Mouse (Mus musculus) lung, postnatal 0 days (tissue): ENCODE measurements around the gene Top1. TPM values are rescaled to one million over a fixed set of nuclear protein-coding genes. Genes with fewer than 3 reads are reported as not detected.
A peak's percentile ranks its signal among the peaks of the same experiment; 100 is the strongest.

Experiments
- ATAC-seq: fragments of 200-750 bp; cut with Nextera tagmentation; 2 replicates; pipeline ENCODE4 v1.8.0; 2017; ENCODE audit warnings: moderate library complexity
- DNase-seq: peaks from one replicate; pipeline ENCODE4 v3.0.0-alpha.2; 2016; ENCODE audit warnings: low spot score
- H3K27ac ChIP-seq: fragments of 300-500 bp; sonication (generic); 2 replicates; pipeline ENCODE4 v1.5.1; 2014; ENCODE audit warnings: antibody characterized with exemption, mild to moderate bottlenecking, low read length, mixed read lengths
- H3K27me3 ChIP-seq: fragments of 300-500 bp; sonication (generic); replicated peaks from 2 replicates; pipeline ENCODE4 v1.6.1; 2014; ENCODE audit warnings: low read length, mixed read lengths; ENCODE audit not compliant: insufficient read depth
- H3K36me3 ChIP-seq: fragments of 300-500 bp; sonication (generic); 2 replicates; pipeline ENCODE4 v1.6.1; 2014; ENCODE audit warnings: low read length, mixed read lengths; ENCODE audit not compliant: insufficient read depth
- H3K4me1 ChIP-seq: fragments of 300-500 bp; sonication (generic); 2 replicates; pipeline ENCODE4 v1.6.1; 2014; ENCODE audit warnings: antibody characterized with exemption, low read depth, low read length, mixed read lengths; ENCODE audit not compliant: insufficient read depth
- H3K4me2 ChIP-seq: fragments of 300-500 bp; sonication (generic); replicated peaks from 2 replicates; pipeline ENCODE4 v1.6.1; 2014; ENCODE audit warnings: low read depth, mild to moderate bottlenecking, low read length, moderate library complexity, mixed read lengths
- H3K4me3 ChIP-seq: fragments of 300-500 bp; sonication (generic); 2 replicates; pipeline ENCODE4 v1.5.1; 2014; ENCODE audit warnings: low read depth, low read length
- H3K9ac ChIP-seq: fragments of 300-500 bp; sonication (generic); replicated peaks from 2 replicates; pipeline ENCODE4 v1.6.1; 2014; ENCODE audit warnings: low read depth, mild to moderate bottlenecking
- H3K9me3 ChIP-seq: fragments of 300-500 bp; sonication (generic); 2 replicates; pipeline ENCODE4 v1.6.1; 2016; ENCODE audit warnings: low read length, mixed read lengths
- CTCF ChIP-seq: IDR thresholded peaks from 2 replicates; pipeline ENCODE4 v1.5.1; 2016; ENCODE audit warnings: antibody characterized with exemption, mild to moderate bottlenecking
- EP300 ChIP-seq: IDR thresholded peaks from 2 replicates; pipeline ENCODE4 v1.6.1; 2016; ENCODE audit warnings: antibody characterized with exemption, mild to moderate bottlenecking, control low read depth
- WGBS: fragments of 180-500 bp; shearing (Covaris S2); extraction: QIAGEN DNeasy Blood & Tissue Kit; methylation state at CpG from one replicate; pipeline ENCODE4 v1.1.7; 2014; 5-methylcytosine and 5-hydroxymethylcytosine counted together
- polyA plus RNA-seq: library from polyadenylated mRNA; unstranded; fragments of >200 nt; fragmentation: Nextera tagmentation; extraction: Ambion mirVana; gene quantifications from 2 replicates; pipeline ENCODE4 v1.2.1, GENCODE M21; 2015

Gene Top1
- polyA plus RNA-seq, 1 experiment from 2014 or later, result 38.7 TPM

DNA sequence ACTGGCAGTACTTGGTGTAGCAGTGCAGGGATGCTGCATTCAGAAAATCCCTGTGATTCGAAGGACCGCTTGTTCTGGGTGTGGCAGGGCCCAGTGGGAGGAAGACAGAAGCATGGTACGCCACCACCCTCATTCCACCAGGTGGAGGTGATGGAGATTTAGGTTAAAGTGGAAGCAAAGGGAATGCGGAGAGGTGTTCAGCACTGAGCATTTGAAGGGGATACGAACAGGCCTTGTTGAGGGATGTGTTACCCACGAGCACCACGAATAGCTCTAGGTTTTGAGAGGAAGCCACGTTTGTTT is 16.2 kb upstream of the Top1 start:
- no peak overlapping the region for H3K9ac ChIP-seq
- TF ChIP-seq EP300 (no peak), CTCF (no peak)
- H3K36me3 ChIP-seq, result no peaks in the 10 kb centered on the region
- 84% methylated on average over 8 of the region's 8 CpGs for WGBS
- no peaks in the 10 kb centered on the region for H3K27me3 ChIP-seq
- no peak overlapping the region for H3K27ac ChIP-seq
- ATAC-seq (no peak), DNase-seq (no peak)
- H3K4me3 ChIP-seq, result no peak overlapping the region
- H3K4me1 ChIP-seq, result no peaks in the 10 kb centered on the region
- no peak overlapping the region for H3K4me2 ChIP-seq
- H3K9me3 ChIP-seq, result no peaks in the 10 kb centered on the region

DNA sequence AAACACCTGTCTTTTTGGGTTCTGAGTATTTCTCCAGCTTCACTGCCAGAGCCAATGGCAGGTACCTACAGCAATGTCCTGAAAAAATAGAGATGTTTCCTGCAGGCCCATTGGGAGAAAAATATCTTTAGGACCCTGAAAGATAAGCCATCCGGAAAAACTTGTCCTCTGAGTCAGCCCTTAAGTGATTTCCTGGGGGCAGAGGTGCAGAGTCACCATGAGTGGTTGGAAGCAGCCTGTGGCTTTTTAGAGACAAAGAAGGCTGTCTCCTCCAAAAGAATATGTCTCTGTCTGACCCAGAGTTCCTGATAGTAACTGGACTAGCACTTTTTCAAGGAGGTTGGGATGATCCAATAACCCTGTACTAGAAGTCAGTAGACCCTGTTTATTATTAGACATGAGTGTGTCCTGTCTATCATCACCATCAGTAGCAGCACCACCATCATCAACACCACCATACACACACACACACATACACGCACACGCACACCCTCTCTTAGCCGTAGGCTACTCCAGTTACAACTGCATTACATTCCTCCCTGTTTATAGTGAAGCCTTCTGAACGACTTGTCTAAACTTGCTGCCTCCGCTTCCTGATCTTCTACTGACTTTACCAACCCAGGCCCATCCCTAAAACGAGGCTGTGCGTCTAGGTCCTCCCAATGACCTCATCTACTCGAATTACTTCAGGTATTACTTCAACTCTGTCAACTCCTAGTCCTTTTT is 14.7 kb upstream of the Top1 start:
- Histone ChIP-seq H3K27me3 (no peaks in the 10 kb centered on the region), H3K27ac (no peak overlapping the region), H3K9me3 (no peaks in the 10 kb centered on the region), H3K4me2 (no peak overlapping the region), H3K36me3 (no peaks in the 10 kb centered on the region), H3K4me1 (no peaks in the 10 kb centered on the region), H3K4me3 (no peak overlapping the region), H3K9ac (no peak overlapping the region)
- TF ChIP-seq EP300 (no peak), CTCF (no peak)
- ATAC-seq (no peak), DNase-seq (no peak)
- WGBS, result 73% methylated on average over 9 of the region's 9 CpGs

DNA sequence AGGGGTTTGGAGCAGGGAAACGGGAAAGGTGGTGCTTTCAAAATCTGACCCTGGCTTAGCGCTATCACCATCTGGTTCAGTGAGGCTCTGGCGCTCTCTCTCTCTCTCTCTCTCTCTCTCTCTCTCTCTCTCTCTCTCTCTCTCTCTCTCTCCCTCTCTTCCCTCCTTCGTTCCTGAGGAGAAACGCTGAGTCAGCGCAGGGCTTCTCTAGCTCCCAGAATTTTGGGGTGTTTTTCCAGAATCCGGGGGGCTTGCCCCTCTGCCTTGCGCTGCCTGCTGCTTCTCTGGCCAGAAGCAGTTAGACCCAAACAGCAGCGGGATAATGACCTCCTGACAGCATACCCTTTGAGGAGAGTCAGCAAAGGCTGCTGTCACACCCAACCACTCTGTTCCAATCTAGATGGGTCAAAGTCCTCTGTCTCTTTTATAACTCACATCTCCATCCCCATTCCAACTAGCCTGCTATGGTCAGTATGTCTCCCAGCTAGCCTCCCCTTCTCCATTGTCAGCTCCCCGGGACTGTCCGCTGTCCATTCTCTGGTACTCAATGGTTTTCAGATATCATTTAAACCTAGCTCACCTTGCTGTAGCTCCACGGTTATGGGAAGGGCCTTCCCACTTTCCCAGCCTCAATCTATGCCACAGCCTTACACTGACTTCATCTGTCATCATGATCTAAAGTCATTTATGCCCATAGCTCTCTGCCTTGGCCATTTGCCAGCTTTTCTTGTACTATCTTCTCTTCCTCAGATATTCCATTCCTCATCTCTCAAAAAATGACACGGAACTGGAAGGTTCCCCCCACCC is 5.6 kb upstream of the Top1 start:
- Histone ChIP-seq H3K4me1 (no peaks in the 10 kb centered on the region), H3K4me3 (no peak overlapping the region), H3K27ac (no peak overlapping the region), H3K27me3 (no peaks in the 10 kb centered on the region), H3K9me3 (no peaks in the 10 kb centered on the region), H3K4me2 (no peak overlapping the region), H3K9ac (no peak overlapping the region), H3K36me3 (no peaks in the 10 kb centered on the region)
- DNase-seq (no peak), ATAC-seq (no peak)
- 83% methylated on average over 13 of the region's 13 CpGs for WGBS
- TF ChIP-seq CTCF (no peak), EP300 (no peak)

DNA sequence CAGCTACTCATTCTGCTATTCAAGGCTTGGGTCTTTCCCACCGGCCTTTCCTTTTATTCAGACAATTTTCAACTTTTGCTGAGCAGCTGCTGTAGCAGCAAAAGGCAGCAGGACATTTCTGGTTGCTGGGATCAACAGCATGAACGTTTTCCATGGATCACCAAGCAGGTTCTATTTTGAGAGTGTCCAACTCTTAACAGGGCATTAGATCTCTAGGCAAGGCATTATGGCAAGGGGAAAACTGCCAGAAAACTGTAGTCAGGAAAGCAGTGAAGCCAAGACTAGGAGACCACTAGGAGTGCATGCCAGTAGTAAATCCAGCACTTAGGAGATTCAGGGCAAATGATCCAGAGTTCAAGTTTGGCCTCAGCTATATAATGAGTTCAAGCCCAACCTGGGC is 4.5 kb upstream of the Top1 start:
- 52% methylated on average over 2 of the region's 2 CpGs for WGBS
- Histone ChIP-seq H3K9ac (no peak overlapping the region), H3K4me2 (no peak overlapping the region), H3K36me3 (no peaks in the 10 kb centered on the region), H3K4me1 (no peaks in the 10 kb centered on the region), H3K4me3 (no peak overlapping the region), H3K27me3 (no peaks in the 10 kb centered on the region), H3K9me3 (no peaks in the 10 kb centered on the region), H3K27ac (no peak overlapping the region)
- ATAC-seq (no peak), DNase-seq (no peak)
- TF ChIP-seq CTCF (no peak), EP300 (no peak)

DNA sequence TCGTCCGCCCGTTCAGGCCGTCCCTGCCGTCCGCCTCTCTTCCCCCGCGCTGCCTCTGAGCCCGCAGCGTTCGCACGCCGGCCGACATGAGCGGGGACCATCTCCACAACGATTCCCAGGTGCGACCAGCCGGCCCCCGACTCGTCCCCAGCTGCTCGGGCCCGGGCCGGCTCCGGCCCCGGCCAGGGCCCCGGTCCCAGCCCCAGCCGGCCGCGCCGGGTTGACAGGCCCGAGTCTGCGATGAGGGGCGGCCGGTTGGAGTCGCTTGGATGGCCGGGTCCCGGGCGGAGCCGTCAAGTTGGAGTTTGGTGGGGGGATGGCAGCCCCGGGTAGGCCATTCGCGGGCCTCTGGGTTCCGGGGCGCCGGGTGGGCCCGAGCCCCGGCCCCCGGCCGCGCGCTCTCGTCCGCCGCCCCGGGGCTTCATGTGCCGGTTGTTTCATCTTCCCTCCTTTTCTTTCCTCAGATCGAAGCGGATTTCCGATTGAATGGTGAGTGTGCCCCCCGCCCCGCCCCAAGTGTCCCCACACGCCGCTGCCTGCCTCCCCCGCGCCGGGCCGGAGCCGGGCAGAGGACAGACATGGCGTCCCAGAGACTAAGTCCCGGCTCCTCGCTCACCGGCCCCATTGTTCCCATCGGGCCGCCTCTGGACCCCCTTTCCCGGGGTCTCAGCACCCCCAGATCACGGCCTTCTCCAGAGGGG is 606 bp downstream of the Top1 start:
- Histone ChIP-seq H3K4me2 (peak overlapping the region; percentile 59), H3K4me1 (peaks cover 14% of the 10 kb centered on the region; the same call in 1 of the 2 replicates), H3K9ac (peak overlapping the region; percentile 100), H3K4me3 (peak overlapping the region; percentile 100), H3K27me3 (no peaks in the 10 kb centered on the region), H3K9me3 (no peaks in the 10 kb centered on the region), H3K27ac (peak overlapping the region; percentile 100), H3K36me3 (no peaks in the 10 kb centered on the region)
- TF ChIP-seq CTCF (no peak), EP300 (no peak)
- DNase-seq (peak; percentile 50), ATAC-seq (peak; percentile 27)
- 1% methylated on average over 63 of the region's 76 CpGs for WGBS

DNA sequence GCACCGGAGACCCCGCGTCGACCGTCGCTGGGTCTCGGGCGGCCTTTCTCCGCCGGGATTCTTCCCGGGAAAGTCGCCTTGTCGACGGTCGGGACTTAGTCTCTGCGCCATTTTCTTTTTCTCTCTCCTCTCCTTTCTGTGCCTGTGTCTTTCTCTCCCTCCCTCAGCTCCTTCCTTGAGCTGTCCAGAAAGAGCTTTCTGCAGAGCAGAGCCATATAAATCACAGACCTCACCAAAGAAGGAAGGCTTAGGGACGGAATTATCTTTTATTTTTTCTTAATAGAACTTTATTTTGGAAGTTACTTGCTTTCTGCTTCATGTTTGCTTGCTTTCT is 1.1 kb downstream of the Top1 start:
- peak overlapping the region; percentile 59 for H3K4me2 ChIP-seq
- TF ChIP-seq EP300, result 0 out of 2 replicates have a peak, but pooled peaks have one; percentile 8
- TF ChIP-seq CTCF, result no peak
- no peaks in the 10 kb centered on the region for H3K27me3 ChIP-seq
- peak overlapping the region; percentile 100 for H3K4me3 ChIP-seq
- no peaks in the 10 kb centered on the region for H3K9me3 ChIP-seq
- ATAC-seq, result no peak
- no peaks in the 10 kb centered on the region for H3K36me3 ChIP-seq
- peak; percentile 78 for DNase-seq
- H3K27ac ChIP-seq, result peak overlapping the region; percentile 100
- 0% methylated on average over 13 of the region's 17 CpGs for WGBS
- H3K9ac ChIP-seq, result peak overlapping the region; percentile 100
- peaks cover 14% of the 10 kb centered on the region; the same call in 1 of the 2 replicates for H3K4me1 ChIP-seq
